Mouse (Mus musculus) forebrain, embryonic 11.5 days (tissue): ENCODE data around the gene Pfkp. TPM values are rescaled to one million over a fixed set of nuclear protein-coding genes. Genes with fewer than 3 reads are reported as not detected.

Experiments
- ATAC-seq: fragments of 200-750 bp; cut with Nextera tagmentation; replicated peaks from 2 replicates; pipeline ENCODE4 v1.8.0; 2017; ENCODE audit warnings: moderate TSS enrichment; ENCODE audit not compliant: low FRiP score
- DNase-seq: peaks from one replicate; pipeline ENCODE4 v3.0.0-alpha.2; 2017; ENCODE audit warnings: low spot score
- H3K27ac ChIP-seq: fragments of 300-500 bp; sonication (generic); 2 replicates; pipeline ENCODE4 v1.5.1; 2014; ENCODE audit warnings: low read depth, low read length
- H3K27me3 ChIP-seq: fragments of 300-500 bp; sonication (generic); 2 replicates; pipeline ENCODE4 v1.6.1; 2014; ENCODE audit warnings: mild to moderate bottlenecking, low read length, mixed read lengths; ENCODE audit not compliant: control insufficient read depth, insufficient read depth
- H3K36me3 ChIP-seq: fragments of 300-500 bp; sonication (generic); 2 replicates; pipeline ENCODE4 v1.6.1; 2014; ENCODE audit warnings: mild to moderate bottlenecking, low read length, moderate library complexity, mixed read lengths; ENCODE audit not compliant: control insufficient read depth, insufficient read depth
- H3K4me1 ChIP-seq: fragments of 300-500 bp; sonication (generic); replicated peaks from 2 replicates; pipeline ENCODE4 v1.6.1; 2014; ENCODE audit warnings: low read length, mixed read lengths; ENCODE audit not compliant: control insufficient read depth, insufficient read depth
- H3K4me2 ChIP-seq: fragments of 300-500 bp; sonication (generic); 2 replicates; pipeline ENCODE4 v1.6.1; 2014; ENCODE audit warnings: low read depth, mild to moderate bottlenecking, low read length, moderate library complexity, mixed read lengths; ENCODE audit not compliant: severe bottlenecking
- H3K4me3 ChIP-seq: fragments of 300-500 bp; sonication (generic); 2 replicates; pipeline ENCODE4 v1.5.1; 2014; ENCODE audit warnings: low read depth, low read length
- H3K9ac ChIP-seq: fragments of 300-500 bp; sonication (generic); 2 replicates; pipeline ENCODE4 v1.6.1; 2014; ENCODE audit warnings: low read length
- H3K9me3 ChIP-seq: fragments of 300-500 bp; sonication (generic); 2 replicates; pipeline ENCODE4 v1.6.1; 2016; ENCODE audit warnings: low read length, mixed read lengths; ENCODE audit not compliant: control insufficient read depth
- WGBS: fragments of 180-500 bp; shearing (Covaris S2); extraction: QIAGEN DNeasy Blood & Tissue Kit; methylation state at CpG from one replicate; pipeline ENCODE4 v1.1.7; 2014; 5-methylcytosine and 5-hydroxymethylcytosine counted together
- polyA plus RNA-seq: library from polyadenylated mRNA; unstranded; fragments of >200 nt; fragmentation: Nextera tagmentation; extraction: Ambion mirVana; gene quantifications from 2 replicates; pipeline ENCODE4 v1.2.1, GENCODE M21; 2014

The Pfkp gene
- polyA plus RNA-seq, 1 experiment from 2014 or later, result 17.3 TPM

DNA sequence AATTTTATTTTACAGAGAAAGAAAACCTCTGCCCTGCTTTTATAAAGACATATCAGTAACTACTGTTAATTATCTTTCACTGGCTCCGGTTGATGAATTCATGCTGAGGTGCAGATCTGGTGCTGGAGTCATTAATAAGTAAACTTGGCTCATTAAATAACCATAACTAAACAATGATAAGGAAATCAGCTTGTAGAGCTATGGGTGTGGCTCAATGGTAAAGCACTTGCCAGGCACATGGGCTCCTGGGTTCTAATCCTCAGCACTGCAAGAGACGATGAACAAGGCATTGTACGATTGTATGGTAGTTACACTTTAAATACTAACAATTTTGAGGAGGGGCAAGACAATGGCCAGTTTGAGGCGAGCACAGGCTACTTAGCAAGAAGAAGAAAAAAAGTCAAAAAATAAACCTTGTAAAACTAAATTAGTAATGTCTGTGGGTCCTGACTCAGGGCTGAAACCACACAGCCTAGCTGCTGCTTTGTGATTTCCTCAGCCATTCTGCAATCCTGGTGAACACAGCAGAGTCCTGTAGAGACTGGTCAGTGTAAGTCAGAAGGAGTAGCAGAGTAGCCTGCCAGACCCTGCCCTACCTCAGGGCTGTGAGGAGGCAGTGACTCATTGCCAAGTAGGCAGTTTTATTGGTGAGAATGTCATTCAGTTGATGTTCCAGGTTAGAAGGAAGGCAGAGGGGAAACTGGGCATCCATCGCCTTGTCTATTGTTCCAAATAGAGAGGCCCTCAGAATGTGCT, 34.7 kb downstream of the Pfkp start:
- Histone ChIP-seq H3K27me3 (no peaks in the 10 kb centered on the region), H3K4me3 (no peak overlapping the region), H3K36me3 (no peaks in the 10 kb centered on the region), H3K9ac (no peak overlapping the region), H3K4me2 (no peak overlapping the region), H3K4me1 (no peaks in the 10 kb centered on the region), H3K9me3 (no peaks in the 10 kb centered on the region), H3K27ac (no peak overlapping the region)
- DNase-seq (no peak), ATAC-seq (no peak)
- 92% methylated on average over 5 of the region's 5 CpGs for WGBS

DNA sequence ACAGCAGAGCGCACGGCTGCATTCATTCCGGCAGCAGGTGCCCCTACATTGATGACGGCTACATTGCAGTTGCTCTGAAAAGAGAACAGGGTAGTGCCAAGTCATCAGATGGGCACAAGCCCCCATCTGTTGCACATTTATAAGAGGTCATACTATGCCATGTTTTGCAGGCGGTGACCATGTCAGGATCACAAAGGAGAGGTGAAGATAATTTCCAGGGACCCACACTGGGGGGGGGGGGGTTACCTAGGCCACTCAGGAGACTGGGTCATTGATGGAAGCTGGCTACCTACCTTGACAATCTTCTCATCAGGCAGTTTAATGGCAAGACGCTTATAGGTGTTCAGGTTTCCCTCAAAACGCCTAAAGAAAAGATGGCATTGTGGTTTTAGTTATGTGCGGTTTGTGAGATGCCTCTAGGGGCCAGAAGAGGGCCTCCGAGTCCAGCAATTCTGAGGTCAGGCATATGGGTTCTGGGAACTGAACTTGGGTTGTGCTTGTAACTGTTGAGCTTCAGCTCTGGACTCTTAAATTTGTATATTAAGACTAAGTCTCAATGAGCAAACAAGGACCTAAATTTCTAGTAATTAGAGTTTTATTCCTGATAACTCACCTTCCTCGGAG, 45.7 kb downstream of the Pfkp start:
- DNase-seq, result no peak

GRCm38 (mm10) chr13:6601676-6602075, 46.9 kb downstream of the Pfkp start:
- DNase-seq (no peak), ATAC-seq (no peak)
- Histone ChIP-seq H3K4me3 (no peak overlapping the region), H3K27ac (no peak overlapping the region), H3K27me3 (no peaks in the 10 kb centered on the region), H3K36me3 (no peaks in the 10 kb centered on the region), H3K9me3 (no peaks in the 10 kb centered on the region), H3K9ac (no peak overlapping the region), H3K4me1 (no peaks in the 10 kb centered on the region), H3K4me2 (no peak overlapping the region)
- WGBS, result 94% methylated on average over 2 of the region's 2 CpGs

More for the DNA sequence above, 45.7 kb downstream of the Pfkp start:
- Histone ChIP-seq H3K36me3 (no peaks in the 10 kb centered on the region), H3K27me3 (no peaks in the 10 kb centered on the region), H3K9me3 (no peaks in the 10 kb centered on the region), H3K27ac (no peak overlapping the region), H3K9ac (no peak overlapping the region), H3K4me2 (no peak overlapping the region), H3K4me3 (no peak overlapping the region), H3K4me1 (no peaks in the 10 kb centered on the region)
- WGBS, result 89% methylated on average over 10 of the region's 10 CpGs
- no peak for ATAC-seq

GRCm38 (mm10) chr13:6600626-6601025, 48.0 kb downstream of the Pfkp start:
- Histone ChIP-seq H3K4me2 (no peak overlapping the region), H3K4me3 (no peak overlapping the region), H3K9ac (no peak overlapping the region), H3K9me3 (no peaks in the 10 kb centered on the region), H3K36me3 (no peaks in the 10 kb centered on the region), H3K4me1 (no peaks in the 10 kb centered on the region), H3K27me3 (no peaks in the 10 kb centered on the region), H3K27ac (no peak overlapping the region)
- no peak for DNase-seq
- ATAC-seq, result no peak
- WGBS, result 91% methylated on average over 8 of the region's 8 CpGs

DNA sequence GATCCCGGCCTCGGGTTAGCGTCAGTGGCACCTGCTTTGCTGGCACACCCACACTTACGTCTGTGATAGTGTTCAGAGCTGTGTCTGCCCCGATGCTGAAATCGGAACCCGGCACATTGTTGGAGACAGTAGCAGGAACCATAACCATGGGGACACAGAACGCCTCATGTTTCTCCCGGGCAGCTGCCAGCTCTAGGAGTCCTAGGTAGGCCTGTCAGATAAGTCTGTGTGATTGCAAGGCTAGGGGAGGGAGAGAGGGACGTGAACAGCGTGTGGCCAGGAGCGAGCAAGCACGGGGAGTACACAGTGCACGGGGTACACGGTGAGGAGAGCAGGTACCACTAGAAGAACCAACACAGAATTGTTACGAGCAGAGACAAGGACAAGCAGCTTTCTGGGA, 50.8 kb downstream of the Pfkp start:
- Histone ChIP-seq H3K4me3 (no peak overlapping the region), H3K27me3 (no peaks in the 10 kb centered on the region), H3K4me2 (no peak overlapping the region), H3K27ac (no peak overlapping the region), H3K36me3 (no peaks in the 10 kb centered on the region), H3K9me3 (no peaks in the 10 kb centered on the region), H3K9ac (no peak overlapping the region), H3K4me1 (no peaks in the 10 kb centered on the region)
- DNase-seq, result no peak
- no peak for ATAC-seq
- 91% methylated on average over 16 of the region's 16 CpGs for WGBS

DNA sequence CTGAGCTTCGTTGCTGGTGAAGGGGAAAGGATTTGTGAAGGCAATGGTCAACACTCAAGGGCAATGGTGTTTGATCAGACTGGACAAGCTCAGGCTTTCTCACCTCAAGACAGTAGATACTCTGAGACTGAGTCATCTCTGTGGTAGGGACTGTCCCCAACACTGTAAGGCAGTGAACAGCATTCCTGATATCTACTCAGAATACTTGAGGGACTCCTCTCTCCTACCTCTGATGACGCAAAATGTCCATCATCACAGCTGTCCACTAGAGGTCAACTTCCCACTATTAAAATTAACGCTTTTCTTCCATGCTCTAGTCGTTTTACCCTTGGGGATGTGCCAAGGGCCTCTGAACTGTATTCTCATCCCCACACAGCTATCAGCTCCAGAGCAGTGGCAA, 53.2 kb downstream of the Pfkp start:
- Histone ChIP-seq H3K4me2 (no peak overlapping the region), H3K36me3 (no peaks in the 10 kb centered on the region), H3K9ac (no peak overlapping the region), H3K4me1 (no peaks in the 10 kb centered on the region), H3K27ac (no peak overlapping the region), H3K27me3 (no peaks in the 10 kb centered on the region), H3K9me3 (no peaks in the 10 kb centered on the region), H3K4me3 (no peak overlapping the region)
- WGBS, result 92% methylated on average over 4 of the region's 4 CpGs
- ATAC-seq (no peak), DNase-seq (no peak)

DNA sequence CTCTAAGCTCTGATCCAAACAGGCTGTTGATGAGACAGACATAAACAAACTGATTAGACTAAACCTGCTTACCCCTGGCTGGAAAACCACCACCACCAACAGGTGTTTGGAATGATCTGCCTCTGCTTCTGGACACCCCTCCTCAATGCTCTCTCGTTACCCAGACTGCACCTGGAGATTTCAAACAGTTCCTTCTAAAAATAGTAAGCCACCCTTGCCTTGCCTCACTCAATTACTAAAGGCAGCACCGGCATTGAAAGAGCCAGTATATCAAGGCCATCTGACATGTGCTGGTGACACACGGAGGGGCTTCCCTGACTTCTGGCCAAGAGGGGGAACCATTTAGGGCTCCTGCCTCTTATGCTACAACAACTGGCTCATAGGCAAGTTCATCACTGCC, 57.7 kb downstream of the Pfkp start:
- Histone ChIP-seq H3K4me2 (no peak overlapping the region), H3K4me1 (no peaks in the 10 kb centered on the region), H3K9ac (no peak overlapping the region), H3K4me3 (no peak overlapping the region), H3K27me3 (no peaks in the 10 kb centered on the region), H3K27ac (no peak overlapping the region), H3K36me3 (no peaks in the 10 kb centered on the region), H3K9me3 (no peaks in the 10 kb centered on the region)
- 72% methylated on average over 3 of the region's 3 CpGs for WGBS
- ATAC-seq (no peak), DNase-seq (no peak)

GRCm38 (mm10) chr13:6586009-6586408, 62.6 kb downstream of the Pfkp start:
- Histone ChIP-seq H3K9ac (no peak overlapping the region), H3K27me3 (no peaks in the 10 kb centered on the region), H3K27ac (no peak overlapping the region), H3K4me3 (no peak overlapping the region), H3K4me2 (no peak overlapping the region), H3K4me1 (no peaks in the 10 kb centered on the region), H3K9me3 (no peaks in the 10 kb centered on the region), H3K36me3 (no peaks in the 10 kb centered on the region; the same call in 1 of the 2 replicates)
- DNase-seq, result no peak
- no peak for ATAC-seq
- WGBS, result 74% methylated on average over 9 of the region's 9 CpGs
